Mouse (Mus musculus): ENCODE data around the gene Lix1.
"Not testable (repeated sequence)": the region's sequence is repeated elsewhere in the genome, so short reads cannot be mapped to it uniquely, and the experiment has no call there.

Lix1 gene

GRCm38 (mm10) chr17:17492116-17492515 lies 89.6 kb downstream of the Lix1 start:
- in situ Hi-C loops (cut with MboI, MseI), result no loop called here

DNA sequence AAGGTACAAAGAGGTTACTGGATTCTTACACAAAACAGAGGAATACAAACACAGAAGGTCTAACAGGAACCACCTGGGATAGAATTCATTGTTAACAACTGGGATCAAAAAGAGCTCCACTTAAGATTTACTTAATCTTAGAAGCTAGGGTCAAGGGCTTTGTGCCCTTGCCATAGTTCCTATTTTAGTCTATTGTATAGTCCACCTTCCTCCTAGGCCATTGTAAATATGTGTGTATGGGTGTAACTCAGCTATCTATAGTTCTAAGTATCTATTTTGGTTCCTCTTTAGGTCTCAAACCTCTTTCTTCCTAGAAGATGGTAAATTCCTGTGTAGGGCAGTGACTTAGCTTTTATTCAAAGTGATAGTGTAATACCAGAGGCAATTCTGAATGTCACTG lies 93.8 kb downstream of the Lix1 start:
- in situ Hi-C loops (cut with MboI, MseI), result not testable (repeated sequence)

GRCm38 (mm10) chr17:17496730-17497129 lies 94.3 kb downstream of the Lix1 start:
- in situ Hi-C loops (cut with MboI, MseI), result no loop called here

GRCm38 (mm10) chr17:17498848-17499247 lies 96.4 kb downstream of the Lix1 start:
- in situ Hi-C loops (cut with MboI, MseI), result no loop called here

GRCm38 (mm10) chr17:17499278-17499677 lies 96.8 kb downstream of the Lix1 start:
- in situ Hi-C loops (cut with MboI, MseI), result no loop called here

GRCm38 (mm10) chr17:17506677-17507076 lies 104.2 kb downstream of the Lix1 start:
- in situ Hi-C loops (cut with MboI, MseI), result no loop called here
